Mouse (Mus musculus): ENCODE data around the gene Fam173b. TPM values are rescaled to one million over a fixed set of nuclear protein-coding genes. Genes with fewer than 3 reads are reported as not detected.

Fam173b gene
- polyA plus RNA-seq, 1 experiment from 2014 or later = 12.3 TPM

GRCm38 (mm10) chr15:31617261-31617660, 15.6 kb downstream of the Fam173b start:
- H3K36me3 ChIP-seq = peaks cover 32% of the 10 kb centered on the region; the same call in 1 of the 2 replicates
- H3K4me2 ChIP-seq (replicated peaks) = no peak overlapping the region
- H3K4me1 ChIP-seq = no peaks in the 10 kb centered on the region
- H3K9ac ChIP-seq = no peak overlapping the region
- H3K4me3 ChIP-seq = no peak overlapping the region
- H3K9me3 ChIP-seq = no peaks in the 10 kb centered on the region
- no peaks in the 10 kb centered on the region for H3K27me3 ChIP-seq (replicated peaks)
- 89% methylated on average over 9 of the region's 9 CpGs for WGBS
- no peak overlapping the region for H3K27ac ChIP-seq
- ATAC-seq (ENCODE audit: low FRiP score, low read depth) = no peak

GRCm38 (mm10) chr15:31619521-31619920, 17.9 kb downstream of the Fam173b start:
- no peak for ATAC-seq (ENCODE audit: low FRiP score, low read depth)
- 93% methylated on average over 8 of the region's 8 CpGs for WGBS
- no peak overlapping the region for H3K4me2 ChIP-seq (replicated peaks)
- H3K9ac ChIP-seq = no peak overlapping the region
- H3K4me1 ChIP-seq = no peaks in the 10 kb centered on the region
- no peak overlapping the region for H3K4me3 ChIP-seq
- H3K27ac ChIP-seq = no peak overlapping the region
- no peaks in the 10 kb centered on the region for H3K9me3 ChIP-seq
- H3K36me3 ChIP-seq = peaks cover 27% of the 10 kb centered on the region; the same call in 1 of the 2 replicates
- H3K27me3 ChIP-seq (replicated peaks) = no peaks in the 10 kb centered on the region

GRCm38 (mm10) chr15:31627277-31628154, 25.9 kb downstream of the Fam173b start:
- Histone ChIP-seq H3K27me3 (replicated peaks) (no peaks in the 10 kb centered on the region), H3K27ac (peak overlapping the region; percentile 20; the same call in 1 of the 2 replicates), H3K4me3 (no peak overlapping the region), H3K4me2 (replicated peaks) (no peak overlapping the region), H3K9ac (no peak overlapping the region), H3K9me3 (no peaks in the 10 kb centered on the region), H3K36me3 (peaks cover 2% of the 10 kb centered on the region; the same call in 1 of the 2 replicates), H3K4me1 (no peaks in the 10 kb centered on the region)
- no peak for ATAC-seq (ENCODE audit: low FRiP score, low read depth)
- WGBS = 62% methylated on average over 12 of the region's 12 CpGs

- Histone ChIP-seq H3K4me2 (replicated peaks) (no peak overlapping the region), H3K9ac (no peak overlapping the region), H3K4me3 (no peak overlapping the region), H3K36me3 (no peaks in the 10 kb centered on the region; the same call in 1 of the 2 replicates), H3K9me3 (no peaks in the 10 kb centered on the region), H3K27ac (no peak overlapping the region), H3K27me3 (replicated peaks) (no peaks in the 10 kb centered on the region), H3K4me1 (no peaks in the 10 kb centered on the region)
- no peak for ATAC-seq (ENCODE audit: low FRiP score, low read depth)
- 69% methylated on average over 10 of the region's 10 CpGs for WGBS
Observed at GRCm38 (mm10) chr15:31628180-31628579, 26.5 kb downstream of the Fam173b start.

- Histone ChIP-seq H3K27ac (no peak overlapping the region), H3K4me3 (no peak overlapping the region), H3K9me3 (no peaks in the 10 kb centered on the region), H3K27me3 (replicated peaks) (no peaks in the 10 kb centered on the region), H3K4me1 (no peaks in the 10 kb centered on the region), H3K9ac (no peak overlapping the region), H3K36me3 (no peaks in the 10 kb centered on the region), H3K4me2 (replicated peaks) (no peak overlapping the region)
- no peak for ATAC-seq (ENCODE audit: low FRiP score, low read depth)
- 96% methylated on average over 3 of the region's 3 CpGs for WGBS
Observed at GRCm38 (mm10) chr15:31629556-31629955, 27.9 kb downstream of the Fam173b start.

GRCm38 (mm10) chr15:31631396-31631858, 29.8 kb downstream of the Fam173b start:
- ATAC-seq (ENCODE audit: low FRiP score, low read depth) = peak; percentile 51; the same call in 1 of the 2 replicates
- Histone ChIP-seq H3K36me3 (no peaks in the 10 kb centered on the region), H3K4me3 (no peak overlapping the region), H3K27ac (no peak overlapping the region), H3K27me3 (replicated peaks) (no peaks in the 10 kb centered on the region), H3K9ac (no peak overlapping the region), H3K4me2 (replicated peaks) (no peak overlapping the region), H3K9me3 (no peaks in the 10 kb centered on the region), H3K4me1 (no peaks in the 10 kb centered on the region)
- 63% methylated on average over 12 of the region's 12 CpGs for WGBS

- ATAC-seq (ENCODE audit: low FRiP score, low read depth) = no peak
- Histone ChIP-seq H3K27ac (no peak overlapping the region), H3K9ac (no peak overlapping the region), H3K4me3 (no peak overlapping the region), H3K27me3 (replicated peaks) (no peaks in the 10 kb centered on the region), H3K36me3 (no peaks in the 10 kb centered on the region), H3K4me2 (replicated peaks) (no peak overlapping the region), H3K4me1 (no peaks in the 10 kb centered on the region), H3K9me3 (no peaks in the 10 kb centered on the region)
- WGBS = 89% methylated on average over 4 of the region's 4 CpGs
Observed at GRCm38 (mm10) chr15:31632478-31632877, 30.8 kb downstream of the Fam173b start.

- WGBS = 88% methylated on average over 6 of the region's 6 CpGs
- Histone ChIP-seq H3K27me3 (replicated peaks) (no peaks in the 10 kb centered on the region), H3K4me3 (no peak overlapping the region), H3K4me1 (no peaks in the 10 kb centered on the region), H3K4me2 (replicated peaks) (no peak overlapping the region), H3K9ac (no peak overlapping the region), H3K9me3 (no peaks in the 10 kb centered on the region), H3K36me3 (no peaks in the 10 kb centered on the region), H3K27ac (no peak overlapping the region)
- no peak for ATAC-seq (ENCODE audit: low FRiP score, low read depth)
Observed at GRCm38 (mm10) chr15:31634582-31634981, 32.9 kb downstream of the Fam173b start.

GRCm38 (mm10) chr15:31636091-31636595, 34.5 kb downstream of the Fam173b start:
- no peaks in the 10 kb centered on the region for H3K27me3 ChIP-seq (replicated peaks)
- no peaks in the 10 kb centered on the region for H3K4me1 ChIP-seq
- H3K4me3 ChIP-seq = no peak overlapping the region
- no peak overlapping the region for H3K9ac ChIP-seq
- H3K27ac ChIP-seq = no peak overlapping the region
- no peak overlapping the region for H3K4me2 ChIP-seq (replicated peaks)
- no peaks in the 10 kb centered on the region for H3K9me3 ChIP-seq
- no peak for ATAC-seq (ENCODE audit: low FRiP score, low read depth)
- WGBS = 90% methylated on average over 9 of the region's 9 CpGs
- H3K36me3 ChIP-seq = no peaks in the 10 kb centered on the region

- no peaks in the 10 kb centered on the region for H3K27me3 ChIP-seq (replicated peaks)
- H3K4me1 ChIP-seq = no peaks in the 10 kb centered on the region
- no peak for ATAC-seq (ENCODE audit: low FRiP score, low read depth)
- no peaks in the 10 kb centered on the region for H3K9me3 ChIP-seq
- H3K27ac ChIP-seq = no peak overlapping the region
- H3K36me3 ChIP-seq = no peaks in the 10 kb centered on the region
- H3K4me2 ChIP-seq (replicated peaks) = no peak overlapping the region
- H3K4me3 ChIP-seq = no peak overlapping the region
- 88% methylated on average over 6 of the region's 6 CpGs for WGBS
- no peak overlapping the region for H3K9ac ChIP-seq
Observed at GRCm38 (mm10) chr15:31647225-31647624, 45.6 kb downstream of the Fam173b start.

GRCm38 (mm10) chr15:31647851-31648569, 46.4 kb downstream of the Fam173b start:
- H3K4me1 ChIP-seq = no peaks in the 10 kb centered on the region
- ATAC-seq (ENCODE audit: low FRiP score, low read depth) = no peak
- no peaks in the 10 kb centered on the region for H3K27me3 ChIP-seq (replicated peaks)
- H3K36me3 ChIP-seq = no peaks in the 10 kb centered on the region
- H3K9me3 ChIP-seq = no peaks in the 10 kb centered on the region
- no peak overlapping the region for H3K4me3 ChIP-seq
- no peak overlapping the region for H3K9ac ChIP-seq
- H3K27ac ChIP-seq = no peak overlapping the region
- H3K4me2 ChIP-seq (replicated peaks) = no peak overlapping the region
- 84% methylated on average over 8 of the region's 8 CpGs for WGBS

- Histone ChIP-seq H3K27me3 (replicated peaks) (no peaks in the 10 kb centered on the region), H3K36me3 (no peaks in the 10 kb centered on the region), H3K4me1 (no peaks in the 10 kb centered on the region), H3K4me3 (no peak overlapping the region), H3K9ac (no peak overlapping the region), H3K9me3 (no peaks in the 10 kb centered on the region), H3K27ac (no peak overlapping the region), H3K4me2 (replicated peaks) (no peak overlapping the region)
- 96% methylated on average over 12 of the region's 12 CpGs for WGBS
- ATAC-seq (ENCODE audit: low FRiP score, low read depth) = no peak
Observed at GRCm38 (mm10) chr15:31649691-31650090, 48.0 kb downstream of the Fam173b start.

All from neural tube, embryonic 12.5 days (tissue).